Mouse (Mus musculus): ENCODE data around the gene Mboat2.

Gene Mboat2

DNA sequence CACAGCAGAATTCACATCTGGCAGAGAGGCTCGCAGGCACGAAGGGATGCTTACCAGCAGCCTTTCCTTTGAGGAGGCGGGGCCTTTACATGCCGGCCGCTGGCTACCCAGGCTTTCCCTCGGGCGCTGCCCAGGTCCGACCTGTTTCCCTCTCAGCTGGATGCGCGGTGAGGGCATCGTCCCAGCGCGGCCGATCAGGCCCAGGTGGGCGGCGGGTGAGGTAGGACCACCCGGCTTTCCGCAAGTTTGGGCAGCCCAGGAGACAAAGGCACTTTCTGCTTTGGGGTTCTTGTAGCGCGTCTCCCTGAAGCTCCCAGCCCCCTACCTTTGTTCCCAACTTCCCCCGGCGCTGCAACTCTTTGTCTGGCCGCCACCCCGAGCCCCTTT lies at the start of gene Mboat2:
Gene Mboat2 (plus strand): TSS at position 114 of the 387 bp plus-strand sequence.
- DNase-seq, result peak; percentile 69 to 79

DNA sequence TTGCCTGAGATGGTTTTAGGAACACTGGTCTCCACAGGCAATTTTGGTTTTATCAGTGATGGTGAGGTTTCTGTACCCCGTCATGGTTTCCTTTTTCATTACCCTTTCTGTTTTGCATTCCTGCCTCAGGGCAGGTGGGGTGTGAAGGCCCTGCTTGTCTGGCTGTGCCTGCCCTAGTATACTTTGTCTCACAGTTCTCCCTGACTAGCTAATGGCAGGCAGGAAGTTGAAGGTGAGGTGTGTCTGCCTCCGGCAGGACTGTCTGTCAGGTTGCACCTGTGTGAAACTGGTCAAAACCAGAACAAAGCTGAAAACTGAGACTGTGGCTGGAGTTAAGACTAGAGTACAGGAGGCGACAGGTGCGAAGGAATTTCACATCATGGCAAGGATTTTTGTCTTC lies 46.9 kb upstream of the Mboat2 start:
- DNase-seq, result peak in 1 of 2 experiments; percentile 39

DNA sequence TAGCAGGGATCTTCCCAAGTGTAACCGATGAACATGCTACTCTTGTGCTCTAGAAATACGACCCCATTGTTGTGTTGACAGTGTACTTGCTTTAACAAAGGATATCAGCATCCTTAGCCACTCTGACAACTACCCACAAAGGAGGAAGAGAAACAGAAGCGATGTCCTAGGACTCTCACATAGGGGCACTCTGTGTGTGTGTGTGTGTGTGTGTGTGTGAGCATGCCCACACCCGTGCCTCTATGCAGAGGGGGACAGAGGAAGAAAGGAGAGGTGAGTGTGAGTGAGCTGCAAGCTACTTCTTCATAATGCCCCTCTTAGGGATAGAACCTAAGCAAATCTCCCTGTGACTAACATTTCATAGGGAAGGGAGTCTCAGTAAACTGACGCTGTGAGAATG lies 44.8 kb upstream of the Mboat2 start:
- no peak for DNase-seq

DNA sequence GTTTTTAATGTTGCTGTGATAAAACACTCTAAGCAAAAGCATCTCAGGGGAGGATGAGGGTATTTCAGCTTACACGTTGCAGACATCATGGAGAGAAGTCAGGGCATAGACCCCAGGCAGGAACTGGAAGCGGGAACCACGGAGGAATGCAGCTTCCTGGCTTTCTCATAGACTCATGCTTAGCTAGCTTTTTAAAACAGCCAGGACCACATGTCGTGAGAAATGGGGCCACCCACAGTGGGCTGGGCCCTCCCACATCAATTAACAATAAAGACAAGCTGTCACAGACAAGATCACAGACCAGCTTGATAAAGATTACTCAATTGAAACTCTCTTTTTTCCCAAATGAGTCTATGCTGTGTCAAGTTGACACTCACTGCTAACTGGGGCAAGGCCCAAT lies 44.4 kb upstream of the Mboat2 start:
- DNase-seq, result no peak

DNA sequence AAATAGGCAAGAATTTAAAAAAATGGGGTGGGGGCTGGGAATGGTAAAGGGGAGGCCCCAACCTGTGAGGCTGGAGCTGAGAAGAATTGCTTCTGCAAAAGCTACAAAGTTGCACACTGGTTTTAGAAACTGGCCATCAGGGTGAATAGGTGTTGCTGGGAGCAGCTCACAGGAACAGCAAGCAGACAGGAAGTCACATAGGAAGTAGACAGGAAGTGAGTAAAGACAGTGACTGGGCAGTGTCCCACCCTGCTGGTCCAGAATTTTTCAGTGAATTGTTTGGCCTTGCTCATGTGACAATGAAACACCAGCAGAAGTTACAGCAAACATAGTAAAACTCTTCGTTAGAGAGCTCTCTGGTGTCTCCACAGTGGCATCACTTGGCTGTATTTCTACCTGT lies 41.0 kb upstream of the Mboat2 start:
- no peak for DNase-seq

DNA sequence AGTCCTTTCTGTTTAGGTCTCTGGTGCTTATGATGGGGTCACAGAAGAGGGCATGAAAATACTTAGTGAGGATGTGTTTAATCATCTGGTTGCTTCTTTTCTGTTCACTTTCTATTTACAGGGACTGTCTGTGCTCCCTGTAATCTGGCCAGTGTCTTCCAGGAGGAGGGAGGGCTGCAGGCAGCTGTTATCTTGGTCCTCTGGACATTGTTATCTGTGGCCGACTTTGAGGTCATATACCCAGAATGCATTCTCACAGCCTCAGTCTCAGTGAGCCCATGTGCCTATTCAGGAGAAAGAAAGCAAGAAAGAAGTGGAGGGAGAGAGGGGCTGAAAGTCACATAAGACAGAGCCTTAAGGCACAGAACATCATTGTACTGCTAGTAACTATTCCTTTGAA lies 19.4 kb upstream of the Mboat2 start:
- DNase-seq, result no peak

DNA sequence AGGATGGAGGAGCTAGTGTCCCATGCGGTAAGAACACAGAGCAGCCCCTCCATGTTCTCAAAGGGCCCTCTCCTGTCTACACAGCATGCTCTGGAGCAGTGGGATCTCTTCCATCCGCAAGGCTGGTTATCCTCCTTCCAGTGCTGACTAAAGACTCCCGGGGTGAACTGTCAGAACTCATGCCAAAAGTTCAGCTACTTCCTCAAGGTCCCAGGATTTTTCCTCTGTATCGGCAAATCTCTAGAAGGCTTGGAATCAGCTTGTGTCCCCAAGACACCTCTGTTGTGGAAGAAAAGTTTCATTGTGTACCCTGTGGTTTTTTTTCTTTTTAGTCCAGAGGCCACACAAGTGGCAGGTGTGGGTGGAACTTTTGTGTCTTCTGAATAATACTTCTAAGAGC lies 18.8 kb upstream of the Mboat2 start:
- DNase-seq, result no peak

DNA sequence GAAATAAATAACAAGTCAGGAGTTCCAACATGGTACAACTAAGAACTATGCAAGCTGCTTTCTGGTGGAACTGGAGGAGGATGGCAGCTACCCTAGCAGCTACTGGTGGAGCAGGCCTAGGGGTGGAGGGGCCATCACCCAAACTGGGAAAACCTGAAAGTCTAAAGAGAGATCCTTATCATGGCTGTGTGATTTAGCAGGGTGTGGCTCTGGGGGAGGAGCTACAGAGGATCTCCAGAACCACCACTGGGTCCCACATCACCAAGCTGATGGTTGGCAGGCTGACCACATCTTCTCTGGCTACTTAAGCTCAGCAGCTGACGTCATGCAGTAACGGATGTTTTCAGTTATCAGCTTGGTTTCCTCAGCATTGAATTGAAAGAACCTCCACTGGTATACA lies 7.8 kb upstream of the Mboat2 start:
- no peak for DNase-seq

DNA sequence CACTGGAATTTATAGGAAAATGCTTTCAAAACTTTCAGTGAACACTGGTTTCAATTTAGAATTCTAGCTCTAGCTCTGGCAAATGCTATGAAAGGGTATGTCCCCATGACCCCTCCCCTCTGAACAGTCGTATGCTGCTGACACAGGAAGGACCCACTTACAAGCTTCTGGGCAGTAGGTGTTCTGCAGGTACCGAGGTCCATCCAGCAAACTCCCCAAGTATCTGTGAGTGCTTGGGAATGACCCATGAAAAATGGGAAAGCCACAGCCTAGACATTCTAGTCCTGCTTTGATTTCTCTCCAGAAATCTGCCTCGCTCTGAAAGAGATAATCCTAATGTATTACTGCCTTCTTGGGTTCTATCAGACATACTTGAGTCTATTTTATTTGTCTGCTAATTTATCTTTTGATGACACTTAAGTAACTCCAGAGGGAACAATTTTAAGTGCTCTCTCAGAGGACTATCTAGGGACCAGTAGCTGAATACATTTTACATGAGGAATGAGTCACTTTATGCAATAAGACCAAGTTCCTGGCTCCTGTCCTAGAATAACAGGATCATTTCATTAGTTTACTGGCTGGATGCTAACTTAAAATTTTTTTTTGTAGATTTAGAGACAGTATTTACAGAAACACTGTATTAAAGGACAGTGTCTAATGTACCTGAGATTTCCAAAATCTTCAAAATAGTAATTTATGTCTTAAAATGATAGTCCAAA lies 6.9 kb upstream of the Mboat2 start:
- no peak for DNase-seq

DNA sequence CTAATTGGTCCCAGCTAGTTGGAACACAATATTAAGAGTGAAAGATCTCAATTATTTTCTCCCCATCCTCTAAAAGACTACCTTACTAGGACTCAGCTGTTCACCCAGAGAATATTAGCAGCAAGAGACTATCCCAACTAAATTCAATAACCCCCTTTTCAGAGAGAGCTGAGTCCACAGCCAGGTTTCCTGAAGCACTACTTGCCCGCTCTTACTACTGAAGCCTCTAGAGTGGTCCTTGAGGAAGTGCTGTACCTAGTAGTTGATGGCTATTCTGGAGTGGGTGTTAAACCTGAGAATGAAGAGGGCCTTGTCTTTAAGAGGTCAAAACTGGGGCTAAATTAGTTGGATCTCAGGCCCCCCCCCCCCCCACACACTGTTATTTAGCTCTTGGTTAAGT lies 593 bp upstream of the Mboat2 start:
- DNase-seq, result no peak

DNA sequence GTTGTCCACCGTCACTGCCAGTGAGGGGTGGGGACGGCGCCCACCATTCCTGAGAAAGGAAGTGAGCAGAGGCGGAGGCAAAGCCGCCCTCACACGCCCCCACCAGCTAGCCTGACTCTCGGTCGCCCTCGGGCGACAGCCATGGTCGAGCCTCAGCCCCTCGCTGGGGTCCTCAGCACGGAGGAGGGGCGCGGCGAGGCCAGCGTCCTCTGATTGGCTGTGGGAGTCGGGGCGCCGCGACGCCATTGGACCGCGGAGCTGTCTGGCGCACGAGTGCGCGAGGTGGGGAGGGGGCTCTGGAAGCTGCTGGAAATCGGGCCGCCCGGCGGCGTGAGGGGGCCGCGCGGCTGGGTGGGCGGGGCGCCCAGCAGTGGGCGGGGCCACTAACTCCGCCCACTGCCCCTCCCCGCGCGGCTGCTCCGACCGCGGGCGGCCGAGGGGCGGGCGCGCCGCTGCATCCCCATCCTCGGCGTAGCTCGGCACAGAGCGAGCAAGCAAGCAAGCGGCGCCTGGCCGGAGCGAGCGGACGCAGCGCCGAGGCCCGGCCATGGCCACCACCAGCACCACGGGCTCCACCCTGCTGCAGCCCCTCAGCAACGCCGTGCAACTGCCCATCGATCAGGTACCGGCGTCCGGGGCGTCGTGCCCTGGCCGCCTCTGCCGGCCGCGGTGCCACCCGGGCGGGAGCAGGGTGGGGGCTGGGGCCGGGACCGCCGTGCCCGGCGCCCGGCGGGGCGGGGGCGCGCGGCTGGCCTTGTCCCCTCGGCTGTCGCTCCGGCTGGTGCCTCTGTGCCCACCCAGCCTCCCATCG lies 679 bp downstream of the Mboat2 start:
- DNase-seq, result peak; percentile 80 to 93

DNA sequence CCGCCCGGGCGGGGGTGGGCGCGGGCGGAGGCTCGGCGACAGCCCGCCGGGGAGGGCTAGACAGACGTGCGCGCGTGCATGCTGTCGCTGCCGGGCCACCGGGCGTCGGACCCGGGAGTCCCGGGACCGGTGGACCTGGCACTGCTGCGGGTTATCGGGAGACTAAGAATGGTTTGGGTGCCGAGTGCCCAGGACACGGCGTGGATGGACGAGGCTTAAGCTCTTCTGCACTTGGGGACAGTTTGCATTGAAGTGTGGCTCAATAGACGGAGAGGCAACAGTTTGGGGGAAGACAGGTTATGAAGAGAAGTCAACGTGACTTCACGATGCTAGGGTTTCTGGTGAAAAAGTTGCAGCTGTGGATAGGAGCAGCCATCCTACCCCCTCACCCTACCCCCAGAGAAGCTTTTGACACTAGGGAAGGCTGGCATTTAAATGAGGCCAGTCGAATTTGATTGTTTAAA lies 1.3 kb downstream of the Mboat2 start:
- DNase-seq, result no peak

DNA sequence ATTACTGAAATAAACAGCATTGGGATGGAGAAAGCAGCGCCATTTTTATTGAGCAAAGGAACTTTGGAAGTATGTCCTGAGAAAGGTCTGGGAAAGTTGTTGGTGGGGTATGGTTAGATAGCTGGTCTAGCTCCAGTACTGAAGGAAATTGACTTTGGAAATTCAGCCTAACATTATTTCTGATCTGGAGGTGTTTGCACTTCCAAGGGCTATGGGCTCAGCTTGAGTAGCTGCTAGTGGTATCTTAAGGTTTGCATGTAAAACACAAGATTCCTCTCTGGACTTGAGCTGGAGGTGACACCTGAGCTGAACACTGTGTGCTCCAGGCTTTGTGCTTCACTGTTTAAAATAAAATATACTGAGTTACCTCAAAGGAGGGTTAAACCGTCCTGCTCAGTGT lies 1.8 kb downstream of the Mboat2 start:
- no peak for DNase-seq

DNA sequence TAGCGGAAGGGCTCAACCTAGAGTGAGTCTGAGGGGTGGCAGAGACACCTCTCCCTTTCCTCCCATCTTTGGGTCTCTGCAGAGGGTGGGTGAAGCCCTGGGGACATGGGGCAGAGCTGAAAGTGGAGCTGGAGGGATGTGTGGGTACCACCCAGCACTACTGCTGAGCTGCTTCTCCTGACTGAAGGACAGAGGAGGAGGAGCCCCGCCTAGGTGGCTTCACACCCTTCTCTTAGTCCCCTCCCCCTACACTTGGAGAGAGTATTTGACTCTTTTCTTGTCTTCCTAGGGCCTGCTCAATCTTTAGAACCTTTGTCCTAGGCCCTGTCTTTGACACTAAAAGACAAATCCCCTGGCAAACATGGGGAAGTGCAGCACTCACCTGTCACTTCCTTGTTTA lies 7.3 kb downstream of the Mboat2 start:
- no peak for DNase-seq

DNA sequence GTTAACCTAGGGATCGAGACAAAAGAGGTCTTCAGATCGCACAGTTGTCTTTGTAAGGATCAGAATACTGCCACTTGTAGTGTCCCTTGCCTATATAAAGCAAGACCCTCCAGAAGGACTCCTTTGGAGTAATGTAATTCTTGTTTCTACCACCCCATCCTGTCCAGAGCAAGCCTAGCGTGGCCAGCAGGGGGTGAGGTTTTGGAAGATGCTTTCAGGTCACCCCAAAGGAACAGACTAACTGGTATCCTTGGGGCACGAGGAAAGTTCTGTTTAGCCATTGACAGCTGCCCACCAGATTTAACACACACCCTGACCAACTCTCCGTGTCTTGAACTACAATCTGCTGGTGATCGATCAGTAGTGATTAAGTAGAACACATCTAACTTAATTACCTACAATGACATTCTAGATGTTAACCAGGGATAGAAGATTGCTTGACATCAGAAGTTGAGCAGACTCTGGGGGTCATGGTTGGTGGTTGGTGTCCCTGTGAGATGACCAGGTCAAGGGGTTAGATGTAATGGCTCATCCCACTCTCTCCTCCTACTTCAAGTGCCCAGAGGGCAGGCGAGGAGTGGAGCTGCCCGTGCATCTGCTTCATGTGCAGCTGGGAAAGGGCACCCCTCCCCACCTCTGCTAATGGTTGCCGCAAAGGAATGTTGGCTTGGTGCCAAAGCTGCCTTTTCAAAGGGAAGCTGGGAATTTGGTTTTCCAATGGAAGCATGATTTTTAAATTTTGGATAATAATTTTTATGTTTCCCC lies 10.6 kb downstream of the Mboat2 start:
- peak; percentile 60 for DNase-seq

DNA sequence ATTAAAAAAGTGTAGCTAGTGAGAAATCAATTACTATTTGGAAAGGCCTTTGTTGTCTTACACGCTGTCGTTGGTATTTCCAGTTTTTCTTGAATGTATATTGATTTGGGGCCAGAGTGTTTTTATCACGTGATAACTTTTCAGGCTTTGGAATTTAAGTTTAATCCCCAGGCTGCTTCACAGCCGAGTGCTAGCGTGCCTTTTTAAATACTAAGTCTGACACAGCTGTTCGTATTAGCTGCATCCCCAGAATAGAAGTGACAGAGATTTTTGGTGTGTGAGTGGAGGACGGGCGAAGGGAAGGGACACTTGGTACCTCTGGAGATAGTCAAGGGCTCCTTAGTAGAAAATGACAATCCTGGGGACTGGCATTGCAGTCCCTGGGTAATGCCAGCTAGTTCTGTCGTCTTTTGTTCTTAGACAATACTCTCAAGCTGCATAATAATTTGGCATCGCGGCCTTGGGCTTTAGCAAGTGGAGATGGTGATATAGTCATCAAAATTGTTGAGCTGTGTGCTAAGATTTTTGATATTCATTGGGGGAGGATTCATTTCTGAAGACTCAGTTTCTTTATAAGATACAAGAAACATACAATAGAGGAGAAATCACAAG lies 11.7 kb downstream of the Mboat2 start:
- no peak for DNase-seq

DNA sequence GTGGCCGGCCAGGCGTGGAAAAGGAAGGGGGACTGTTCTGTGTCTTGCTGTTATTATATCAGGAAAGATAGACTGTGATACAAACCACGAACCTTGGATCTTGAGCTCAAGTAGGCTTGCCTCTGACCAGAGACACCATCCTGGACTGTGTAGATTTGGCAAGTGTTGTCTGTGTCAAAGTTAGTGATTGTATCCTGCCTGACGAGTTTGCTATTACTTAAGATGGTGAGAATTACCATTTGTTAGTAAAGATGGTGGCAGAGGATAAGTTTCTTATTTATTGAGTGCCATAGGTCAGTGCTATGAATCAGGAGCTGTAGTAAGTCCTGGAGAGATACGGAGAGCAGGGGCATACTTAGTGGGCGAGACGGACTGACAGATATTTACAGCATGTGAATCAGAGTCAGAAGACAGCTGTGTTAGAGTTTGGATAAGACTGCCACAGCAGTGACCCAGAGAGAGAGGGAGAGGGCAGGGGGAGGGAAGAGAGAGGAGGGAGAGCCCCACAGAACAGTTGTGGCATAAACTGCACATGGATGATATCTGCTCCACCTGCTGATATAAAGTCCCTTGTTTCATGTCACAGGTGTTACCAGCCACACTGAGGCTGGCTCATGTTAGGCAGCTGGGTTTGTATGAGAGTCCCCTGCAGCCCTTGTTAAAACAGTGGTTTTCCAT lies 12.9 kb downstream of the Mboat2 start:
- no peak for DNase-seq

DNA sequence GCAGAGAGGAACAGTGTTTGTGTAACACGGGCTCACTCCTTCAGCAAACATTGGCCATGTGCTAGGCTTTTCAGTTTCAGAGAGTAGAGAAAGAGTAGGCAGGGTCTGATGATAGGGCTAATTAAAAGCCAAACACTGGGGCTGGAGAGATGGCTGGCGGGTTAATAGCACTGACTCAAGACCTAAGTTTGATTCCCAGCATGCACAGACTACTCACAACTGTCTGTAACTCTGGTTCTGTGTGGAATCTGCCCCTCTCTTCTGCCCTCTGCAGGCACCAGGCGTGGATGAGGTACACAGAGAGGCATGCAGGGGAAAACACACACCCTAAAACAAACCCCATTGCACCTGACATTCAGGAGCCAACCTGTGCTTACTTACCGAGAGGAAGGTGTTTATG lies 14.7 kb downstream of the Mboat2 start:
- no peak for DNase-seq

DNA sequence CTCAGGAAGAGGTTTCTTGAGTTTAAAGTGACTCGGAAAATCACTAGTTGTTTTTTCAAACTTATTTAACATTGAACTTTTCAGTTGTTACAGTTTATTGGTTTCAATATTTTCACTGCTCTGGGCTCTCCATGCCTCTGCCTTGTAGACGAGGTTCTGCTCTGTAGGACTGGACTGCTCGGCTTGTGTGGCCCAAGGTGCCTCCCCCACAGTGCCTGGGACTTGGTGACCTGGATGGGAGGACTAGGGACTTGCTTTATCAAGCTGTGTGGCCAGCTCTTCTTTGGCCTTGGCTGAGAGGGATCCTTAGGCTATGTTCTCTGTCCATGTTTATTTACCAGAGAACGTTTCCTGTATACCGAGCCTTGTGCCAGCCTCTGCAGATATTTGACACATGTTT lies 17.4 kb downstream of the Mboat2 start:
- DNase-seq, result no peak

DNA sequence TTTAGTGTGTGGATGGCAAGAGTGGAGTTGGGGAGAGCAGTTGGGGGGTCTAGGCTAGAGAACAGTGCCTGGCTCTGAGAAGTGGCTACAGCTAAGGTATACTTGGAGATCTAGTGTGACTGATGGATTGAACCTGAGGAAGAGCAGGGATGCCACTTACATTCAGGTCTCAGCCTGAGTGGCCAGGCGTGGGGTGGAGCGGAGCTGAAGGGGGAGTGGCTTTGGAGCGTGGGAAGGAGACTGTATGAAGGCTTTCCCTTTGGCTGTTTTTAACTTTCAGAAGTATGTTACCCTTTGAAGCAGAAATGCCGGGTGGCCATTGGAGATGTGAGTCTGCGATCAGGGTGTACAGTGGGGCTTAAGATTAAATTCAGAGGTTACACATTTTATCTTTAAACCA lies 26.7 kb downstream of the Mboat2 start:
- DNase-seq, result no peak

DNA sequence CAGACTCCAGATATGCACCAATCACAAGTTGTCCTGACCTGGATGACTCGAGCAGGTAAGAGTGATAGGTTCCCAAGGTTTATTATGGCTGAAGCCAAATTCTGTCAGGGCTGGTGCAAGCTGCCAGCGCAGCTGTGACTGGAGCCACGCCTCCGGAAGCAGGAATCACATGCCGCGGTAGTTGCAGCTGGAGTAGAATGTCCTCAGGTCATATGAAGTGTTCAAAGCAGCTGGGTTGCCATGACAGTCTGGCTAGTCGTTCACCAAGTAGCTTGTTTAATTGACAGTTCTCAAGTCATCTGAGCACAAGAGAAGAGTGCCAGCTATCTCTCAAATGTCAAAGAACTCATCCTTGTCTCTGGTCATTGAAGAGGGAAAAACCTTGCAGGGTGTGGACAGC lies 28.7 kb downstream of the Mboat2 start:
- no peak for DNase-seq

DNA sequence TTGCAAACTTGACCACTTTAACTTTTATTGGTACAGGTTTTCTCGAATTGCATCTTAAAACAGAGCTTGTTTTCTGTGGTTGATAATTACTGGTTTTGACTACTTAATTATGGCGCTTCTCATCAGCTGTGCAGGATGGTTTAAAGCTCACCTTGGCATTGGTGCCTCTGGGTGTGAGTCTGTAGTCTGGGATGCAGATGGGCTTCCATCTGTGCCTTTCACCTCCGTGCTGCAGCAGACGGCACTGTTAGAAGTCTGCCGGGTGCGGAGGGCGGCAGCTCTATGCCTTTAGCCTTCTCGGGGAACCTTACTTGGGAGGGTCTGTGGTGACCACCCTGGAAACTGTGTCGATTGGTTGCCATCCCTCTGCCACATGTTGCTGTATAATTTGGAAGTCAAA lies 29.8 kb downstream of the Mboat2 start:
- DNase-seq, result no peak

DNA sequence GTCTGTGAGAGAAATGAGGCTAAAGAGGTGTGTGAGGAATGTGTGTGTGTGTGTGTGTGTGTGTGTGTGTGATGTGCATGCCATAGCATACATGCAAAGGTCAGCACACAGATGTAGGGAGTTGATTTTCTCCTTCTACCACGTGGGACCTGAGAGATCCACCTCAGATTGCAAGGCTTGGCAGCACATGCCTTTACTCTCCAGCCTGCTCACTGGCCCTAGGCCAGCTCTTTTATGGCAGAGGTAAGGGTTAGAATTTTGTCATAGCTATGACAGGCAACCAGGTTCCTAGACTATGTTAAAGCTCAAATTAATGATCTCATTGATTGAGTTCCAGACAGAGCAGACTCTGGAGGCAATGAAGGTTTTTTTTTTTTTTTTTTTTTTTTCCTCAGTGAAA lies 33.1 kb downstream of the Mboat2 start:
- DNase-seq, result no peak

All from kidney, postnatal 25 days (tissue).